Mouse (Mus musculus) MEL (cell line): ENCODE measurements at regions not wholly inside any gene's neighbourhood (a gene's known extent, or its start where the extent isn't known, plus 50 kb on each side); places are given as distances from the start of the nearest gene placed in this dataset.
A peak's percentile ranks its signal among the peaks of the same experiment; 100 is the strongest.

Experiments used
- DNase-seq: peaks from one replicate; pipeline ENCODE4 v3.0.0; 2011; ENCODE audit warnings: low read depth, low spot score
- H3K27ac ChIP-seq: 2 replicates; pipeline ENCODE4 v1.5.1; 2012; ENCODE audit warnings: low read depth, mild to moderate bottlenecking, control low read depth, low read length, moderate library complexity; ENCODE audit not compliant: control insufficient read depth
- H3K27me3 ChIP-seq, 2 experiments: fragments of 150-350 bp in 1 of 2; sonication (generic) in 1 of 2; 2 replicates each; pipeline ENCODE4 v1.6.1; 2012; ENCODE audit warnings: low read length in 2 of 2, mild to moderate bottlenecking in 2 of 2, improper control_type of control experiment in 1 of 2, moderate library complexity in 1 of 2; ENCODE audit not compliant: insufficient read depth in 2 of 2, control insufficient read depth in 1 of 2
- H3K36me3 ChIP-seq, 2 experiments: 2 replicates each; pipeline ENCODE4 v1.6.1; 2012 to 2014; ENCODE audit warnings: low read length in 2 of 2, improper control_type of control experiment in 1 of 2, inconsistent platforms in 1 of 2, mild to moderate bottlenecking in 1 of 2; ENCODE audit not compliant: insufficient read depth in 2 of 2, control insufficient read depth in 1 of 2
- H3K4me1 ChIP-seq, 2 experiments: fragments of 150-350 bp in 1 of 2; sonication (generic) in 1 of 2; 2 replicates each; pipeline ENCODE4 v1.6.1; 2012; ENCODE audit warnings: low read length in 2 of 2, improper control_type of control experiment in 1 of 2, mild to moderate bottlenecking in 1 of 2; ENCODE audit not compliant: insufficient read depth in 2 of 2, control insufficient read depth in 1 of 2
- H3K4me3 ChIP-seq, 2 experiments: fragments of 150-350 bp in 1 of 2; sonication (generic) in 1 of 2; 2 replicates each; pipeline ENCODE4 v1.5.1; 2012; ENCODE audit warnings: low read depth in 2 of 2, low read length in 2 of 2, mild to moderate bottlenecking in 2 of 2, moderate library complexity in 2 of 2, control low read depth in 1 of 2, improper control_type of control experiment in 1 of 2; ENCODE audit not compliant: control insufficient read depth in 1 of 2, insufficient read depth in 1 of 2
- H3K79me2 ChIP-seq: 2 replicates; pipeline ENCODE4 v1.6.1; 2012; ENCODE audit warnings: mild to moderate bottlenecking, low read length, moderate library complexity; ENCODE audit not compliant: control insufficient read depth, poor library complexity, insufficient read depth
- H3K9ac ChIP-seq: 2 replicates; pipeline ENCODE4 v1.6.1; 2012; ENCODE audit warnings: low read depth, mild to moderate bottlenecking, control low read depth, low read length, moderate library complexity; ENCODE audit not compliant: control insufficient read depth, poor library complexity, severe bottlenecking
- H3K9me3 ChIP-seq: fragments of 150-350 bp; sonication (generic); replicated peaks from 2 replicates; pipeline ENCODE4 v1.6.1; 2012; ENCODE audit warnings: mild to moderate bottlenecking, low read length, improper control_type of control experiment, moderate library complexity; ENCODE audit not compliant: insufficient read depth
- BHLHE40 ChIP-seq: IDR thresholded peaks from 2 replicates; pipeline ENCODE4 v1.6.1; 2012; ENCODE audit warnings: low read depth, mild to moderate bottlenecking, inconsistent platforms, low read length, improper control_type of control experiment, borderline replicate concordance
- CHD1 ChIP-seq: IDR thresholded peaks from 2 replicates; pipeline ENCODE4 v1.6.1; 2012; ENCODE audit warnings: low read depth, mild to moderate bottlenecking, inconsistent platforms, low read length, improper control_type of control experiment
- CHD2 ChIP-seq: IDR thresholded peaks from 2 replicates; pipeline ENCODE4 v1.6.1; 2011; ENCODE audit warnings: low read length, improper control_type of control experiment
- ETS1 ChIP-seq: IDR thresholded peaks from 2 replicates; pipeline ENCODE4 v1.6.1; 2012; ENCODE audit warnings: low read depth, mild to moderate bottlenecking, inconsistent platforms, low read length, improper control_type of control experiment, moderate library complexity
- GABPA ChIP-seq: IDR thresholded peaks from 2 replicates; pipeline ENCODE4 v1.6.1; 2012; ENCODE audit warnings: low read depth, mild to moderate bottlenecking, inconsistent platforms, low read length, improper control_type of control experiment, moderate library complexity
- MAFK ChIP-seq: IDR thresholded peaks from 2 replicates; pipeline ENCODE4 v1.6.1; 2011; ENCODE audit warnings: low read depth, mild to moderate bottlenecking, low read length, improper control_type of control experiment, borderline replicate concordance
- MAX ChIP-seq: IDR thresholded peaks from 2 replicates; pipeline ENCODE4 v1.6.1; 2011; ENCODE audit warnings: low read length, improper control_type of control experiment
- MEF2A ChIP-seq: IDR thresholded peaks from 2 replicates; pipeline ENCODE4 v1.6.1; 2014; ENCODE audit warnings: low read depth, mild to moderate bottlenecking, inconsistent platforms, low read length, improper control_type of control experiment; ENCODE audit not compliant: poor library complexity, insufficient replicate concordance, severe bottlenecking; ENCODE audit errors: extremely low read depth
- MYC ChIP-seq: IDR thresholded peaks from 2 replicates; pipeline ENCODE4 v1.6.1; 2011; ENCODE audit warnings: low read depth, mild to moderate bottlenecking, low read length, improper control_type of control experiment, moderate library complexity
- NRF1 ChIP-seq: IDR thresholded peaks from 2 replicates; pipeline ENCODE4 v1.6.1; 2014; ENCODE audit warnings: low read depth, mild to moderate bottlenecking, inconsistent platforms, low read length, improper control_type of control experiment, moderate library complexity; ENCODE audit not compliant: poor library complexity, insufficient read depth, severe bottlenecking
- POLR2A ChIP-seq, 2 experiments: IDR thresholded peaks; 2 replicates each; pipeline ENCODE4 v1.6.1; 2011 to 2012; ENCODE audit warnings: low read length in 2 of 2, mild to moderate bottlenecking in 2 of 2, control low read depth in 1 of 2, improper control_type of control experiment in 1 of 2, low read depth in 1 of 2, moderate library complexity in 1 of 2; ENCODE audit not compliant: control insufficient read depth in 1 of 2, insufficient read depth in 1 of 2, poor library complexity in 1 of 2
- RAD21 ChIP-seq: IDR thresholded peaks from 2 replicates; pipeline ENCODE4 v1.6.1; 2011; ENCODE audit warnings: mild to moderate bottlenecking, low read depth, low read length, improper control_type of control experiment
- SMC3 ChIP-seq: IDR thresholded peaks from 2 replicates; pipeline ENCODE4 v1.6.1; 2011; ENCODE audit warnings: low read depth, low read length, improper control_type of control experiment
- TBP ChIP-seq: IDR thresholded peaks from 2 replicates; pipeline ENCODE4 v1.8.0; 2011; ENCODE audit warnings: low read depth, low read length, improper control_type of control experiment
- TCF12 ChIP-seq: IDR thresholded peaks from 2 replicates; pipeline ENCODE4 v1.6.1; 2014; ENCODE audit warnings: low read depth, mild to moderate bottlenecking, inconsistent platforms, low read length, improper control_type of control experiment, moderate library complexity
- USF1 ChIP-seq: IDR thresholded peaks from 2 replicates; pipeline ENCODE4 v1.6.1; 2014; ENCODE audit warnings: low read depth, mild to moderate bottlenecking, inconsistent platforms, low read length, improper control_type of control experiment, moderate library complexity
- ZC3H11A ChIP-seq: IDR thresholded peaks from 2 replicates; pipeline ENCODE4 v1.6.1; 2012; ENCODE audit warnings: low read depth, mild to moderate bottlenecking, inconsistent platforms, low read length, improper control_type of control experiment
- ZKSCAN1 ChIP-seq: IDR thresholded peaks from 2 replicates; pipeline ENCODE4 v1.6.1; 2012; ENCODE audit warnings: low read depth, mild to moderate bottlenecking, inconsistent platforms, low read length, improper control_type of control experiment, moderate library complexity

- Histone ChIP-seq H3K36me3 (peaks cover 0 to 62% of the 10 kb centered on the region in 2 experiments; a peak in 2 of 4 replicates), H3K27ac (peak overlapping the region; percentile 99), H3K79me2 (no peaks in the 10 kb centered on the region), H3K9me3 (no peaks in the 10 kb centered on the region), H3K4me1 (peaks cover 34 to 57% of the 10 kb centered on the region in 2 experiments), H3K27me3 (no peaks in the 10 kb centered on the region), H3K4me3 (no peak overlapping the region), H3K9ac (0 out of 2 replicates have a peak overlapping the region, but pooled peaks have one; percentile 4)
- TF ChIP-seq POLR2A (IDR thresholded peaks at IDR 0.05; ENCODE audit: control insufficient read depth in 1 of 2, insufficient read depth in 1 of 2, low read depth in 1 of 2, low read length in 2 of 2, poor library complexity in 1 of 2) (no peak), MEF2A (no peak), ZKSCAN1 (no peak), SMC3 (no peak), GABPA (no peak), TBP (peak; percentile 98), BHLHE40 (no peak), ZC3H11A (no peak), MAX (no peak), CHD2 (no peak), CHD1 (no peak), MYC (no peak), USF1 (no peak), RAD21 (no peak), MAFK (0 out of 2 replicates have a peak, but pooled peaks have one; percentile 45), ETS1 (no peak), TCF12 (0 out of 2 replicates have a peak, but pooled peaks have one; percentile 10)
- DNase-seq: peak; percentile 38
Measured at GRCm38 (mm10) chr16:93151652-93152051, 325.7 kb upstream of the Runx1 start.

GRCm38 (mm10) chr16:93150451-93150850 is 324.5 kb upstream of the Runx1 start:
- TF ChIP-seq CHD2: no peak
- no peak for TF ChIP-seq NRF1
- H3K79me2 ChIP-seq: no peaks in the 10 kb centered on the region
- no peaks in the 10 kb centered on the region for H3K27me3 ChIP-seq
- peak overlapping the region; percentile 19; the same call in 1 of the 2 replicates for H3K27ac ChIP-seq
- H3K4me1 ChIP-seq: peaks cover 44 to 65% of the 10 kb centered on the region in 2 experiments
- no peak overlapping the region for H3K4me3 ChIP-seq
- H3K36me3 ChIP-seq: peaks cover 0 to 67% of the 10 kb centered on the region in 2 experiments; a peak in 2 of 4 replicates
- H3K9ac ChIP-seq: no peak overlapping the region
- H3K9me3 ChIP-seq: no peaks in the 10 kb centered on the region
- DNase-seq: no peak
